Mouse (Mus musculus) ES-Bruce4 (cell line): Measurements from ENCODE around the gene Lrpprc. TPM values are rescaled to one million over a fixed set of nuclear protein-coding genes. Genes with fewer than 3 reads are reported as not detected.

Experiments used
- H3K27ac ChIP-seq: 2 replicates; pipeline ENCODE4 v1.5.1; 2012; ENCODE audit warnings: low read length, inconsistent platforms; ENCODE audit not compliant: insufficient read depth
- H3K27me3 ChIP-seq: 2 replicates; pipeline ENCODE4 v1.6.1; 2012; ENCODE audit warnings: mild to moderate bottlenecking, low read length, inconsistent platforms; ENCODE audit not compliant: control insufficient read depth, poor library complexity, insufficient read depth, severe bottlenecking
- H3K36me3 ChIP-seq: 2 replicates; pipeline ENCODE4 v1.6.1; 2012; ENCODE audit warnings: inconsistent platforms, mild to moderate bottlenecking, low read length, moderate library complexity; ENCODE audit not compliant: control insufficient read depth, poor library complexity, insufficient read depth, severe bottlenecking
- H3K4me1 ChIP-seq: one replicate; pipeline ENCODE4 v1.8.1; 2011; ENCODE audit warnings: low read length; ENCODE audit not compliant: control insufficient read depth, insufficient read depth
- H3K4me3 ChIP-seq: 2 replicates; pipeline ENCODE4 v1.5.1; 2011; ENCODE audit warnings: low read depth, mild to moderate bottlenecking, low read length
- H3K9ac ChIP-seq: 2 replicates; pipeline ENCODE4 v1.6.1; 2012; ENCODE audit warnings: low read depth, mild to moderate bottlenecking, inconsistent platforms; ENCODE audit not compliant: poor library complexity, severe bottlenecking
- H3K9me3 ChIP-seq: replicated peaks from 2 replicates; pipeline ENCODE4 v1.6.1; 2012; ENCODE audit warnings: mild to moderate bottlenecking, low read length, inconsistent platforms; ENCODE audit not compliant: control insufficient read depth, poor library complexity, insufficient read depth, severe bottlenecking
- CTCF ChIP-seq: IDR thresholded peaks from one replicate; pipeline ENCODE4 v1.8.1; 2011; ENCODE audit warnings: low read depth, low read length
- EP300 ChIP-seq: IDR thresholded peaks from 2 replicates; pipeline ENCODE4 v1.6.1; 2011; ENCODE audit warnings: low read depth, low read length; ENCODE audit not compliant: insufficient read depth
- POLR2A ChIP-seq: IDR thresholded peaks from one replicate; pipeline ENCODE4 v1.8.1; 2011; ENCODE audit warnings: low read length; ENCODE audit not compliant: insufficient read depth
- polyA plus RNA-seq: library from polyadenylated mRNA; stranded (reverse); fragments of >200 nt; gene quantifications from 2 replicates; pipeline ENCODE4 v1.2.4, GENCODE M21; 2011; ENCODE audit warnings: low read depth; ENCODE audit not compliant: missing spikeins, insufficient read depth, insufficient read length

The Lrpprc gene
- polyA plus RNA-seq, 1 experiment, result 78.8 TPM

DNA sequence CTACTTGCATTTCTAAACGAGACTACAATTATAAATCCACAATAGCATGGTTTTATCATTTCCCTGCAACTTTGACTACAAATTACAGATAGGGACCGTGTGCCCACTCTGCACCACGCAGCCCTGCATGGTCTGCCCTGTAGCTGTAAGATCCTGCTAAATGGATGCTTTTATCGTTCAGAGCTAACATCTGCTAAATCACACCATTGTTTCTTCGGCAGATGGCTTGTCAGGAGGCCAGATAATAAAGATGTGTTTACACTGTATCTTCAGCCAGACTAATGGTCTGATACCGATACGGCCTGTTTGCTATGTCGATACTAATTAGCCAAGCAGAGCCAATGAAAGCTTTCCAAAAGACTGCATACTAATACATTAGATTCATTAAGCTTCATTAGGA is 41.3 kb downstream of the Lrpprc start:
- H3K36me3 ChIP-seq, result peaks cover 37% of the 10 kb centered on the region
- no peak for TF ChIP-seq POLR2A
- TF ChIP-seq EP300, result no peak
- no peak for TF ChIP-seq CTCF

DNA sequence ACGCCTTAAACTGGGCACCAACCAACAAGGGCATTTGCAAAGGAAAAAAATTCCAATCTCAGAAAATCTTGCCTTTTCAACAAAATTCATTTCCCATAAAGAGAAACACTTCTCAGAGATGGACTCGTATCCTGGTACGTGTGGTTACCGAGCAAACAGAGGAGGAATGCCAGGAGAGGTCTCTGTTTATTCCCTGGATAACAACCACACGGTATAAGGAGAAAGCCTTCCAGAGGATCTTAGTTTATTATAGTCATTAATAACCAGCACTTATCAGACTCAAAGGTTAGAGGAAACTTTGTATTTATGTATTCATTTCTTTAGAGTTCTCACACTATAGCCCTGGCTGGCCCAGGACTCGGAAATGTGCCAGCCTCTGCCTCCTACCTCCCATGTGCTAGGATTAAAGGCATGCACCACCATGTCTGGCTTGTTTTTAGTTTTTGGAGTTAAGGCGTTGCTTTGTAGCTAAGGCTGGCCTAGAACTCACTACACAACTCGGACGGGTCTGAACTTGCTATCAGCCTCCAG is 42.4 kb downstream of the Lrpprc start:
- TF ChIP-seq POLR2A, result no peak
- no peak for TF ChIP-seq CTCF
- no peak for TF ChIP-seq EP300
- no peak overlapping the region for H3K9ac ChIP-seq
- no peaks in the 10 kb centered on the region for H3K4me1 ChIP-seq
- H3K36me3 ChIP-seq, result peaks cover 34% of the 10 kb centered on the region
- no peaks in the 10 kb centered on the region for H3K9me3 ChIP-seq
- H3K4me3 ChIP-seq, result no peak overlapping the region
- H3K27ac ChIP-seq, result no peak overlapping the region
- H3K27me3 ChIP-seq, result no peaks in the 10 kb centered on the region

More for the DNA sequence above, 41.3 kb downstream of the Lrpprc start:
- Histone ChIP-seq H3K27ac (no peak overlapping the region), H3K9ac (no peak overlapping the region), H3K4me1 (no peaks in the 10 kb centered on the region), H3K27me3 (no peaks in the 10 kb centered on the region), H3K4me3 (no peak overlapping the region), H3K9me3 (no peaks in the 10 kb centered on the region)

DNA sequence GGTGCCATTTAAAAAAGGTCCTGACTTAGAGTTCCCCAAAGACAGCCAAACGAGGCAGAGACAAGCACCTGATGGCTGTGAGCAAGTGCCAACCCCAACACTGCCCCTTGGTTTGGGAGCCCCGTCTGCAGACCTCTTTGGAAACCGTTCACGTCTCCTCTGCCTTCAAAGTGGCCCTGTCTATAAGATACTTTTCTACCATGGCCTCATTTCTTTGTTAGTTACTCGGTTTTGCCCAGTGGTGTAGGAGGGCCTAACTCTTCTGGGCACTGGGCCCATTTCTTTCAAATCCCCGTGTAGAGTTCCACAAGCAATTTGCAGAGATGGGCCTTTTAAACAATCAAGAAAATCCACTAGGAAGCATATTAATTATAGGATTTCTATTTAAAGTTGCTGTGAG is 43.4 kb downstream of the Lrpprc start:
- no peaks in the 10 kb centered on the region for H3K9me3 ChIP-seq
- no peaks in the 10 kb centered on the region for H3K27me3 ChIP-seq
- no peak overlapping the region for H3K4me3 ChIP-seq
- H3K36me3 ChIP-seq, result peaks cover 29% of the 10 kb centered on the region
- H3K4me1 ChIP-seq, result no peaks in the 10 kb centered on the region
- no peak overlapping the region for H3K27ac ChIP-seq
- TF ChIP-seq POLR2A (no peak), EP300 (no peak), CTCF (no peak)
- H3K9ac ChIP-seq, result no peak overlapping the region

DNA sequence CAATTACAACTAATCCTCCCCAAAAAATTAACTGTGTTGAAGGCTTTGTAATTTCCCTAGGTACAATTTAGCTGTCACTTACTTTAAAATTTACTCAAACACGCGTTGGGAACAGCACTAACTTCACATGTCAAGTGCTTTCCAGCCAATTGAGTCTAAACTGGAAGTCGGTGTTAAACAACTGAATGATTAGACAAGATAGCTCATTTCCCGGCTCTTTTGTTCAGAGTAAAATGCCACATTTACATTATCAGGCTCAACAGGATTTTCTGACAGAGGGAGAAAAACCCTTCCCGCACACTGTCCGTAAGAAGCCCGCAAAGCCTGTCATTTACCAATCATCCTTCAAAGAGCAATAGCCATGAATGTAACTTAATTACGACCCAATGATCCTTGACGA is 45.6 kb downstream of the Lrpprc start:
- TF ChIP-seq POLR2A, result no peak
- TF ChIP-seq EP300, result no peak
- no peak for TF ChIP-seq CTCF
- H3K27me3 ChIP-seq, result no peaks in the 10 kb centered on the region
- no peak overlapping the region for H3K27ac ChIP-seq
- H3K36me3 ChIP-seq, result peaks cover 8% of the 10 kb centered on the region
- H3K4me3 ChIP-seq, result no peak overlapping the region
- no peak overlapping the region for H3K9ac ChIP-seq
- no peaks in the 10 kb centered on the region for H3K9me3 ChIP-seq
- H3K4me1 ChIP-seq, result no peaks in the 10 kb centered on the region

DNA sequence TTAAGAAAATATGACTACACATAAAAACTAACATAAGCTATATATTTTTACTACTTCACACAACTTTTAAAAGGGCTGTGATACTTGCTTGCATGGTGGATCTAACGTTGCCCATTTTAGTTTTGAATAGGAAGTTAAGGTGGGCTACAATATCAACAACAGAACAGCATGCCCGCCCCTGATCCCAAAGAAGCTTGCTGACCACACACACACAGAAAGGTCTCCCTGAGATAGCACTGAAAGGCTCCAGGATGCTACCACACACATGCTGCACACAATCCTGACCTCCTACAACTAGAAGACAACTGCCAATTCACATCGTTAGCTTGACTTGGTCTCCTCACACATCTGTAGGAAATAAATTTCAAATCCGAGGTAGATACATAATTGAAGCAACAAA is 46.3 kb downstream of the Lrpprc start:
- Histone ChIP-seq H3K4me1 (no peaks in the 10 kb centered on the region), H3K9me3 (no peaks in the 10 kb centered on the region), H3K27ac (no peak overlapping the region), H3K27me3 (no peaks in the 10 kb centered on the region), H3K9ac (no peak overlapping the region), H3K36me3 (peaks cover 2% of the 10 kb centered on the region), H3K4me3 (no peak overlapping the region)
- TF ChIP-seq POLR2A, result no peak
- no peak for TF ChIP-seq CTCF
- no peak for TF ChIP-seq EP300

DNA sequence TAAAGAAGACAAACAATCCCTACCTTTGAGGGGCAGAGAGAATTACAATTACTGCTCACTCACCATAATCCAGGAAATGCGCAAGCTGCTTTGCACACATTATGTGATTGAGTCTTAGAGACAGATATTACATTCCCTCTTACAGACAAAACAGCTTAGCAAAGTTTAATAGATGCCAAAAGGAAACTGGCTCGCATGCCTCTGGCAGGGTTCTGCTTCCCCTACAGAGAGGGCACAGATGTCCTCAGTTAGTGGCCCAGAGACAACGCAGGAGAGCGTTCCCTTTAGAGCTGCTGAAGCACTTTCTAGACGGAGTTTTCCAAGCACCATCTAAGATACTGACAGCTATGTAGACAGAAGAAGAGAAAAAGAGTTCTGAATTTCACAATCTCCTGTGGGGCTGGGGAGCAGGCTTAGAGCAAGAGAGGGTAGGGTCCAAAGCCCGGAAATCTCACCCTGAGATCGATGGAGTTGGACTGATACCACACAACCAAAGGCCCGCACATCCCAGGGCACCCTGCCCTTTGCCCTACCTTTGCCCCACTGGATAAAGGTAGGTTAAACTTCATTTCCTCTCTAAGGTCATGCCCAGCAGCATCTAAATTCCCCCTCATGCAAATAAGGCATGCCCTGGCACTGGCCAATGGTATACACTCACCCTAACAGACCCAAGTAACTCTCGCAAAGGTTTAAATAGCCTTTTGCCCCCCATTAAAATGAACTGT is 52.4 kb downstream of the Lrpprc start:
- TF ChIP-seq CTCF, result no peak
- no peak for TF ChIP-seq EP300
- no peak for TF ChIP-seq POLR2A
- no peaks in the 10 kb centered on the region for H3K9me3 ChIP-seq
- no peak overlapping the region for H3K27ac ChIP-seq

More for the DNA sequence above, 52.4 kb downstream of the Lrpprc start:
- no peak overlapping the region for H3K9ac ChIP-seq
- peaks cover 3% of the 10 kb centered on the region for H3K4me1 ChIP-seq
- no peaks in the 10 kb centered on the region for H3K27me3 ChIP-seq
- no peak overlapping the region for H3K4me3 ChIP-seq
- peaks cover 3% of the 10 kb centered on the region for H3K36me3 ChIP-seq
